Mouse (Mus musculus) CD4-positive, CD25-positive, alpha-beta regulatory T cell, adult 4 months (primary cell): ENCODE data around the gene Dtx3l. TPM values are rescaled to one million over a fixed set of nuclear protein-coding genes. Genes with fewer than 3 reads are reported as not detected.
"Not testable (repeated sequence)": the region's sequence is repeated elsewhere in the genome, so short reads cannot be mapped to it uniquely, and the experiment has no call there.

ENCODE experiments used
- ATAC-seq: one replicate; pipeline ENCODE4 v1.8.0; 2017
- polyA plus RNA-seq, 2 experiments: library from polyadenylated mRNA; unstranded; fragments of 100-300 nt; shearing (Covaris generic); gene quantifications; one replicate each; pipeline ENCODE4 v1.2.1; 2017

The Dtx3l gene
- polyA plus RNA-seq, 2 experiments from 2014 or later, result 60.4 to 61.4 TPM

- ATAC-seq, result no peak
Measured at GRCm38 (mm10) chr16:35924341-35924740, 14.6 kb downstream of the Dtx3l start.

- ATAC-seq, result no peak
Measured at GRCm38 (mm10) chr16:35923546-35924198, 15.3 kb downstream of the Dtx3l start.

GRCm38 (mm10) chr16:35922301-35922895, 16.6 kb downstream of the Dtx3l start:
- ATAC-seq, result no peak

- no peak for ATAC-seq
Measured at GRCm38 (mm10) chr16:35921676-35922235, 17.2 kb downstream of the Dtx3l start.

GRCm38 (mm10) chr16:35918721-35919543, 20.0 kb downstream of the Dtx3l start:
- ATAC-seq, result peak; percentile 91

- no peak for ATAC-seq
Measured at GRCm38 (mm10) chr16:35914301-35914700, 24.6 kb downstream of the Dtx3l start.

- peak; percentile 71 for ATAC-seq
Measured at GRCm38 (mm10) chr16:35913526-35913925, 25.4 kb downstream of the Dtx3l start.

- no peak for ATAC-seq
Measured at GRCm38 (mm10) chr16:35911449-35911848, 27.5 kb downstream of the Dtx3l start.

- ATAC-seq, result no peak
Measured at GRCm38 (mm10) chr16:35907432-35908201, 31.3 kb downstream of the Dtx3l start.

GRCm38 (mm10) chr16:35906887-35907286, 32.1 kb downstream of the Dtx3l start:
- no peak for ATAC-seq

- ATAC-seq, result peak; percentile 37
Measured at GRCm38 (mm10) chr16:35905819-35906485, 33.0 kb downstream of the Dtx3l start.

- peak; percentile 78 for ATAC-seq
Measured at GRCm38 (mm10) chr16:35905355-35905754, 33.6 kb downstream of the Dtx3l start.

- peak; percentile 36 for ATAC-seq
Measured at GRCm38 (mm10) chr16:35904121-35904736, 34.7 kb downstream of the Dtx3l start.

- no peak for ATAC-seq
Measured at GRCm38 (mm10) chr16:35903014-35903640, 35.8 kb downstream of the Dtx3l start.

- ATAC-seq, result no peak
Measured at GRCm38 (mm10) chr16:35900541-35900940, 38.4 kb downstream of the Dtx3l start.

GRCm38 (mm10) chr16:35894997-35895396, 44.0 kb downstream of the Dtx3l start:
- ATAC-seq, result no peak

GRCm38 (mm10) chr16:35891603-35892002, 47.3 kb downstream of the Dtx3l start:
- not testable (repeated sequence) for ATAC-seq

- peak; percentile 47 for ATAC-seq
Measured at GRCm38 (mm10) chr16:35890645-35891044, 48.3 kb downstream of the Dtx3l start.

- ATAC-seq, result no peak
Measured at GRCm38 (mm10) chr16:35888910-35889309, 50.0 kb downstream of the Dtx3l start.

GRCm38 (mm10) chr16:35888174-35888573, 50.8 kb downstream of the Dtx3l start:
- ATAC-seq, result no peak
